Mouse (Mus musculus): ENCODE data around the gene Necab3.

DNA sequence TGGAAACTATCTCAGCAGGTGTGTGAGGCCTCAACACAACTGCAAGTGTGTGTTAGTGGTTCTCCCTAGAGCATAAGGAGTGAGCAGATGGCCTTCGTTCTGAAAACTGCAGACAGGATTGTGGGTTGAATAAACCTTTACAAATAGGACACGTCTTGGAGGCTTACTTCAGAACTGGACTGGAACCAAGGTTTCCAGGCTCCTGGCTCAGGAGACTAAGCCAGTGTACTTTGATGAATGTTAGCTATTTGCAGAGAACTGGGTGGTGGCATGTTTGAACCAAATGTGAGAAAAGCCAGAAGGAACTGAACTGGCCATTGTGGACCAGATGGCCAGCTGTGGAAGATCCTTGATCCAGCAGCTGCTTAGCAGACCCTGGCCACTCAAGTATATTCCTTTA lies 20.4 kb downstream of the Necab3 start:
- no peak for TF ChIP-seq CTCF (IDR thresholded peaks at IDR 0.05; ENCODE audit: low read depth, low read length)
- no peak for TF ChIP-seq GATA1 (IDR thresholded peaks at IDR 0.05; ENCODE audit: borderline replicate concordance, low read length)
- TF ChIP-seq TAL1 (conservative IDR thresholded peaks at IDR 0.05; ENCODE audit: low read depth, low read length), result no peak
- no peak for TF ChIP-seq GATA2 (IDR thresholded peaks at IDR 0.05; ENCODE audit: borderline replicate concordance, low read depth, low read length)
- no peak; the same call in 1 of the 2 replicates for TF ChIP-seq POLR2AphosphoS5 (IDR thresholded peaks at IDR 0.05; ENCODE audit: insufficient replicate concordance, low read depth, low read length)
